Mouse (Mus musculus) liver, adult 2 months (tissue): Measurements from ENCODE around the gene St3gal2.

ENCODE experiments used
- CTCF ChIP-seq: fragments of 200-500 bp; IDR thresholded peaks from 2 replicates; pipeline ENCODE4 v1.5.1; 2011; ENCODE audit warnings: low read depth, low read length, control low read depth
- POLR2A ChIP-seq: fragments of 200-500 bp; IDR thresholded peaks from 2 replicates; pipeline ENCODE4 v1.6.1; 2011; ENCODE audit warnings: low read length, control low read depth; ENCODE audit not compliant: insufficient read depth; ENCODE audit errors: extremely low read depth

GRCm38 (mm10) chr8:110902579-110902965 lies 17.1 kb upstream of the St3gal2 start:
- TF ChIP-seq POLR2A, result no peak
- TF ChIP-seq CTCF, result no peak
